Mouse (Mus musculus): ENCODE data around the gene Calcoco1. TPM values are rescaled to one million over a fixed set of nuclear protein-coding genes. Genes with fewer than 3 reads are reported as not detected.
A peak's percentile ranks its signal among the peaks of the same experiment; 100 is the strongest.

The Calcoco1 gene
- polyA plus RNA-seq (2012; rRNA removed) (54.7 and 57.5 TPM in 2 replicates), polyA plus RNA-seq (2014; fragmentation: Nextera tagmentation; extraction: Ambion mirVana) (56.6 and 62.9 TPM in 2 replicates)

- peak within 1 kb of the TSS; percentile 54 for H3K4me2 ChIP-seq (replicated peaks; ENCODE audit: low read depth, low read length, severe bottlenecking)
- peaks cover 14% of the 10 kb centered on the region for H3K4me1 ChIP-seq (ENCODE audit: control insufficient read depth, insufficient read depth, low read length)
- ATAC-seq (ENCODE audit: low FRiP score, low read depth) (peak; percentile 98), DNase-seq (ENCODE audit: low spot score) (peak; percentile 99)
- TF ChIP-seq POLR2A (IDR thresholded peaks at IDR 0.05; ENCODE audit: borderline replicate concordance, extremely low read depth, insufficient read depth, insufficient read length): peak; percentile 36; the same call in 1 of the 2 replicates
- H3K9ac ChIP-seq (ENCODE audit: low read depth, low read length, severe bottlenecking): peak within 1 kb of the TSS; percentile 65
- peak within 1 kb of the TSS; percentile 35 for H3K27ac ChIP-seq (replicated peaks; ENCODE audit: low read depth, low read length)
- WGBS: 1% methylated on average over 27 of the region's 27 CpGs
- no peaks in the 10 kb centered on the region for H3K27me3 ChIP-seq (ENCODE audit: control insufficient read depth, insufficient read depth, low read length)
- H3K4me3 ChIP-seq (replicated peaks; ENCODE audit: low read length): peak within 1 kb of the TSS; percentile 63
- peaks cover 18% of the 10 kb centered on the region for H3K36me3 ChIP-seq (ENCODE audit: control insufficient read depth, insufficient read depth, low read length)
- H3K9me3 ChIP-seq (ENCODE audit: control insufficient read depth, low read length): no peaks in the 10 kb centered on the region
Observed at GRCm38 (mm10) chr15:102721980-102722475, at the start of gene Calcoco1. Gene Calcoco1 (minus strand): TSS chr15:102722178.

- H3K4me1 ChIP-seq (ENCODE audit: control insufficient read depth, insufficient read depth, low read length): peaks cover 3% of the 10 kb centered on the region
- no peak for ATAC-seq (ENCODE audit: low FRiP score, low read depth)
- 27% methylated on average over 7 of the region's 7 CpGs for WGBS
- no peaks in the 10 kb centered on the region for H3K36me3 ChIP-seq (ENCODE audit: control insufficient read depth, insufficient read depth, low read length)
- peak; percentile 35 for DNase-seq (ENCODE audit: low spot score)
- H3K27ac ChIP-seq (replicated peaks; ENCODE audit: low read depth, low read length): no peak overlapping the region
- no peak overlapping the region for H3K4me3 ChIP-seq (replicated peaks; ENCODE audit: low read length)
- no peak overlapping the region for H3K9ac ChIP-seq (ENCODE audit: low read depth, low read length, severe bottlenecking)
- H3K4me2 ChIP-seq (replicated peaks; ENCODE audit: low read depth, low read length, severe bottlenecking): no peak overlapping the region
- TF ChIP-seq POLR2A (IDR thresholded peaks at IDR 0.05; ENCODE audit: borderline replicate concordance, extremely low read depth, insufficient read depth, insufficient read length): no peak
- H3K9me3 ChIP-seq (ENCODE audit: control insufficient read depth, low read length): no peaks in the 10 kb centered on the region
- no peaks in the 10 kb centered on the region for H3K27me3 ChIP-seq (ENCODE audit: control insufficient read depth, insufficient read depth, low read length)
Observed at GRCm38 (mm10) chr15:102770866-102771265, 48.9 kb upstream of the Calcoco1 start.

- ATAC-seq (ENCODE audit: low FRiP score, low read depth) (no peak), DNase-seq (ENCODE audit: low spot score) (no peak)
- TF ChIP-seq POLR2A (IDR thresholded peaks at IDR 0.05; ENCODE audit: borderline replicate concordance, extremely low read depth, insufficient read depth, insufficient read length): no peak
- H3K36me3 ChIP-seq (ENCODE audit: control insufficient read depth, insufficient read depth, low read length): no peaks in the 10 kb centered on the region
- no peak overlapping the region for H3K4me2 ChIP-seq (replicated peaks; ENCODE audit: low read depth, low read length, severe bottlenecking)
- H3K9ac ChIP-seq (ENCODE audit: low read depth, low read length, severe bottlenecking): no peak overlapping the region
- H3K9me3 ChIP-seq (ENCODE audit: control insufficient read depth, low read length): no peaks in the 10 kb centered on the region
- H3K27me3 ChIP-seq (ENCODE audit: control insufficient read depth, insufficient read depth, low read length): 0 out of 2 replicates have a peak, but pooled peaks cover 5% of the 10 kb centered on the region
- H3K4me1 ChIP-seq (ENCODE audit: control insufficient read depth, insufficient read depth, low read length): no peaks in the 10 kb centered on the region
- no peak overlapping the region for H3K27ac ChIP-seq (replicated peaks; ENCODE audit: low read depth, low read length)
- 27% methylated on average over 2 of the region's 2 CpGs for WGBS
- no peak overlapping the region for H3K4me3 ChIP-seq (replicated peaks; ENCODE audit: low read length)
Observed at GRCm38 (mm10) chr15:102765207-102765606, 43.2 kb upstream of the Calcoco1 start.

GRCm38 (mm10) chr15:102761745-102762378 lies 39.9 kb upstream of the Calcoco1 start:
- 0 out of 2 replicates have a peak, but pooled peaks cover 5% of the 10 kb centered on the region for H3K27me3 ChIP-seq (ENCODE audit: control insufficient read depth, insufficient read depth, low read length)
- H3K9ac ChIP-seq (ENCODE audit: low read depth, low read length, severe bottlenecking): no peak overlapping the region
- DNase-seq (ENCODE audit: low spot score): peak; percentile 82
- H3K4me3 ChIP-seq (replicated peaks; ENCODE audit: low read length): no peak overlapping the region
- H3K4me1 ChIP-seq (ENCODE audit: control insufficient read depth, insufficient read depth, low read length): no peaks in the 10 kb centered on the region
- peak; percentile 84 for ATAC-seq (ENCODE audit: low FRiP score, low read depth)
- no peak for TF ChIP-seq POLR2A (IDR thresholded peaks at IDR 0.05; ENCODE audit: borderline replicate concordance, extremely low read depth, insufficient read depth, insufficient read length)
- H3K4me2 ChIP-seq (replicated peaks; ENCODE audit: low read depth, low read length, severe bottlenecking): no peak overlapping the region
- no peaks in the 10 kb centered on the region for H3K9me3 ChIP-seq (ENCODE audit: control insufficient read depth, low read length)
- WGBS: 8% methylated on average over 7 of the region's 7 CpGs
- no peaks in the 10 kb centered on the region for H3K36me3 ChIP-seq (ENCODE audit: control insufficient read depth, insufficient read depth, low read length)
- H3K27ac ChIP-seq (replicated peaks; ENCODE audit: low read depth, low read length): no peak overlapping the region

GRCm38 (mm10) chr15:102757686-102758085 lies 35.7 kb upstream of the Calcoco1 start:
- H3K4me2 ChIP-seq (replicated peaks; ENCODE audit: low read depth, low read length, severe bottlenecking): no peak overlapping the region
- ATAC-seq (ENCODE audit: low FRiP score, low read depth): no peak
- H3K9me3 ChIP-seq (ENCODE audit: control insufficient read depth, low read length): no peaks in the 10 kb centered on the region
- no peak overlapping the region for H3K4me3 ChIP-seq (replicated peaks; ENCODE audit: low read length)
- DNase-seq (ENCODE audit: low spot score): no peak
- WGBS: 92% methylated on average over 1 of the region's 1 CpGs
- H3K27ac ChIP-seq (replicated peaks; ENCODE audit: low read depth, low read length): no peak overlapping the region
- H3K4me1 ChIP-seq (ENCODE audit: control insufficient read depth, insufficient read depth, low read length): peaks cover 6% of the 10 kb centered on the region
- no peaks in the 10 kb centered on the region for H3K27me3 ChIP-seq (ENCODE audit: control insufficient read depth, insufficient read depth, low read length)
- no peaks in the 10 kb centered on the region for H3K36me3 ChIP-seq (ENCODE audit: control insufficient read depth, insufficient read depth, low read length)
- no peak overlapping the region for H3K9ac ChIP-seq (ENCODE audit: low read depth, low read length, severe bottlenecking)
- TF ChIP-seq POLR2A (IDR thresholded peaks at IDR 0.05; ENCODE audit: borderline replicate concordance, extremely low read depth, insufficient read depth, insufficient read length): no peak
